Mouse (Mus musculus): ENCODE data around the gene Cbr3. TPM values are rescaled to one million over a fixed set of nuclear protein-coding genes. Genes with fewer than 3 reads are reported as not detected.

Gene Cbr3
- polyA plus RNA-seq, 1 experiment from 2014 or later, result 1.6 TPM

Other genes starting within 250 kb of the Cbr3 start
- gene Setd4, start 79.2 kb upstream of the Cbr3 start, polyA plus RNA-seq (2015; fragmentation: Nextera tagmentation; extraction: Ambion mirVana), result 14.5 and 22.5 TPM in 2 replicates
- 137 TPM in 2 replicates for gene Cbr1, start 77.4 kb upstream of the Cbr3 start, polyA plus RNA-seq (2015; fragmentation: Nextera tagmentation; extraction: Ambion mirVana)
- gene Gm5678, start 55.1 kb upstream of the Cbr3 start, polyA plus RNA-seq (2015; fragmentation: Nextera tagmentation; extraction: Ambion mirVana), result not detected in 2 replicates
- 27.6 and 43.3 TPM in 2 replicates for gene Dop1b, start 28.7 kb downstream of the Cbr3 start, polyA plus RNA-seq (2015; fragmentation: Nextera tagmentation; extraction: Ambion mirVana)
- gene Morc3, start 148.9 kb downstream of the Cbr3 start, polyA plus RNA-seq (2015; fragmentation: Nextera tagmentation; extraction: Ambion mirVana), result 38.2 and 39.7 TPM in 2 replicates
- gene Chaf1b, start 200.7 kb downstream of the Cbr3 start, polyA plus RNA-seq (2015; fragmentation: Nextera tagmentation; extraction: Ambion mirVana), result 36.0 and 40.4 TPM in 2 replicates